Mouse (Mus musculus) right cerebral cortex, postnatal 14 days (tissue): ENCODE measurements at regions not wholly inside any gene's neighbourhood (a gene's known extent, or its start where the extent isn't known, plus 50 kb on each side); places are given as distances from the start of the nearest gene placed in this dataset.

Experiments used
- DNase-seq: peaks from one replicate; pipeline ENCODE4 v3.0.0; 2022

DNA sequence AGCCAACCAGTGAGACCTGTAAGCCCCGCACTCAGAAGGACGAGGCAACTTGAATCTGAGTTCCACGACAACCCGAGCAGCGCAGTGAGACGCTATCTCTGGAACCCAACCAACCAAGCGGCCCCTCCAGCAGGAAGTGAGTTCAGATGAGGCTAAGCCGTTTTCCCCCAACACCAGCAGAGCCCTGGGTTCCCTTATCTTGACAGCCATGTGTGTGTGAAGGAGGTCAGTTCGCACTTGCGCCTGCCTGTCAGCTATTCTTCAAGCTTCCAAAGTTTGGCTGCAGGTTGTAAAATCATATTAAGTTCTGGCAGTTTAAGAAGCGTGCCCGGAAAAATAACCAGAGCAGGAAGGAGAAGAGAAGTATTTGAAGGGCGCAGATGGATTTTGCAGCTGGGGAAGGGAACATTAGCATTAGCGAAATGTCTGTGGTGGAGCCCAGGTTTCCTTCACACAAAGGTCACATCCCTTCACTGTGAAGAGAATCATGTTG is 368.8 kb upstream of the Trib2 start:
- no peak for DNase-seq

DNA sequence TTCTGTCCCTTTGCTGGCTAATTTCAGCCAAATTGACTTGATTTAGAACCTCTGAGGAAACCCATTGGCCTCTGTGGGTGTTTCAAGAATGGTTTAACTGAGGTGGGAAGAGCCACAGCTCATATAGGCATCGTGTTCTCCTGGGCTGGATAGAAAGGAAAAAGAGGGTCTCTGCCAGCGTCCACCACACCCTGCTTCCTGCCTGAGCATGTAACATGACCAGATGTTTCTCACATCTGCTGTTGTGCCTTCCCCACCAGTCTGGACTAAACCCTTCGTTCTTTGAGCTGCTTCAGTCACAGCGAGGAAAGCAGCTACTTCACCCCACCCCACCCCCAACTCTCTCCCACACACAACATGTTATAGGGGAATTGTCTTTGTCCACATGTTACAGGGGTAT is 366.3 kb upstream of the Trib2 start:
- no peak for DNase-seq

DNA sequence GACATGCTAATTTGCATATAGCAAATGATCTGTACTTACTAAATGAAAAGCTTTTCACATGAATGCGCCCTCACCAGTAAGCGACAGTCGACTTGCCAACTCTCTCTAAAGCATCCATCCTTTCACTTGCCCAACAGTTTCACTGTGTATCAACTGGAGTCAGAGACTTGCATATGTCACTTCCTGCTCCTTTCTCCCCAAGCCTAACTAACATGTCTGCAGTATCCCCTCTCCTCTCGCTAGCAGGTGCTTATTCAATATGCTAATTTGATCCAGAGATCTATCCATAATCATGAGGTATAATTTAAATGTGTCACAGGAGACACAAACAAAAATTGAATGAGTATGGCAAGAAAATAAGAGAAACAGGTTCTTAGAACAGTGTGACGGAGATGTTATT is 364.9 kb upstream of the Trib2 start:
- no peak for DNase-seq

DNA sequence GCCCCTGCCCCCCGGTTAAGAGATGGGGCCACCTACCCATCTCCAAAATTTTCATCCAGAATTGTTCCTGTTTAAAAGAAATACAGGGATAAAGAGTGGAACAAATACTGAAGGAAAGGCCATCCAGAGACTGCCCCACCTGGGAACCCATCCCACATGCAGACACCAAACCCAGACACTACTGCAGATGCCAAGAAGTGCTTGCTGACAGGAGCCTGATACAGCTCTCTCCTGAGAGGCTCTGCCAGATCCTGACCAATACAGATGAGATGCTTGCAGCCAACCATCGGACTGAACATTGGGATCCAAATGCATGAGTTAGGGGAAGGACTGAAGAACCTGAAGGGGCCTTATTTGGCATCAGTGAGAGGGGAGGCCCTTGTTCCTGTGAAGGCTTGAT is 363.2 kb upstream of the Trib2 start:
- no peak for DNase-seq

DNA sequence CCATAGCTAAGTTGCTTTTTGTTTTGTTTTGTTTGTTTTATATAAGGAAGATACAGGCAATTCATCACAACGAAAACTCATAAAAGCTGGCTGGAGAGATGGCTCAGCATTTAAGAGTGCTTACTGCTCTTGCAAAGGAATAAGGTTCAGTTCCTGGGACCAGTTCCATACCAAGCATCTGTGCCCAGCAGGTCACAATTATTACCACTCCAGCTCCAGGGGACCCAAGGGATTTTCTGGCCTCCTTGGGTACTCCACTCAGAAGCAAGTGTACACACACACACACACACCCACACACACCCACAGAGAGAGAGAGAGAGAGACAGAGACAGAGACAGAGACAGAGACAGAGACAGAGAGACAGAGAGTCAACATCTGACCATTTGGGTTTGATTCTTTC is 359.6 kb upstream of the Trib2 start:
- DNase-seq = no peak

DNA sequence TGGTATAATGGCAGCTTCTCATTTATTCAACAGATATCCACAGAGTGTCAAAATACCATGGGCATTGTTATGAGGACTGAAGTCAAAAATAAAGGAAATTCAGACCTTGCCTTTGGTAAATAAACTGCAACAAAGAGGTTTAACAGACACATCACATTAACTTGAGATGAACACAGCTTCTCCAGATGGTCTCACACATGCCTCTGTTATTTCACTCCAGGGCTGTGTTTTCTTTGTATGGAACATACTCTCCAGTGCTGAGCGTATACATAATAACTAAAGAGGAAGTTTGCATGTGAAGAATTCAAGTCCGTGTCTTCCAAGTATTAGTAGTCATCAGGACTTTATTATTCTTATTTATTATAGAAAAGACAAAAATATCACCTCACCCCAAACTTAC is 355.5 kb upstream of the Trib2 start:
- DNase-seq = no peak

DNA sequence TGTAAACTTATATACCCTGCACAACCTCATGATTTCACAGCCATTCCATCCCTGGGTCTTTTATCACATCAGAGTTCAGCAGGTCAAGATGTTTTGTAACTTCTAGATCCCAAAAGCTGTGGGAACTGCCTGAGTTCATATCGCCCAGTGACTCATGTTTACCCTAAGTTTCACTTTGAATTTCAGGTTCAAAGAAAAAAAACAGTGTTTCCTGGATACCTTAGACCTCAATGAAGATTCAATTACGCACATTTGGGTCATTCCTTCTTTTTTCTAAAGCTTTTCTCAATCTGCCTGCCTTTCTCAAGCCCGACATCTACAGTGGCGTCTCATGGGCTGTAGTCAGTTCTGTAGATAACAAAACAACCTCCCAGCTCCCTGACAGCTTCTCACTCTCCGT is 354.9 kb upstream of the Trib2 start:
- DNase-seq = no peak

DNA sequence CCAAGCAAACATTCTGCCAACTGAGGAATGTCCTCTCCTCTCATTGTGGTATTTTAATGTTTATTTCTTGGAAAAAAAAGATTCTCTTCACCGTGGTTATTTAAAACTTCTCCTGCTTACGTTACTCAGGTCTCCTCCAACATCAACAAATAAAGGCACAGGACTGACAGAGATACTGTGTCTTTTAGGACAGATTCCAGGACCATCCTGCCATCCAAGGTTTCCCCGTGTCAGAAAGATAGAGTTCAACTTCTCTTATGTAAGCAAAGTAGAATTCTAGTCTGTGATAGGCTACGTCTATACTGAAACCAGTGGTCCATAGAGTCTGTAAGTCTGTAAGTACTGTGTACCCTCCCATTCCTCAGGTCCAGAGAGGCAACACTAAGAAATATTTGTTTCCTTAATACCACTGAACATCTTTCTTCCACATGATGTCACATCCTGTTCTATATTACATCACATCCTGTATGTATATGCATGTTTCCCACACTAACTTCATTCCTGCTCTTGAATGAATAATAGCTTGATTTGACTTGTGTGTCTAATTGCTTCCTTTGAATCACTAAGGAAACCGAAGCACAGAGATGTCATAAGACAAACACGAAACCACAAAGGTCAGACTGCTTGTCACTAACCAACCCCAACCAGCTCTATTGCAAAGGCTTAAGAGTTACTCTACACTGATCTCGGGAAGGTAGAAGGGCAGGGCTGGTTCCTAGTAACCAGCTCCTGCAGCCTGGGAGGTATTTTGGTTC is 353.2 kb upstream of the Trib2 start:
- DNase-seq = no peak

DNA sequence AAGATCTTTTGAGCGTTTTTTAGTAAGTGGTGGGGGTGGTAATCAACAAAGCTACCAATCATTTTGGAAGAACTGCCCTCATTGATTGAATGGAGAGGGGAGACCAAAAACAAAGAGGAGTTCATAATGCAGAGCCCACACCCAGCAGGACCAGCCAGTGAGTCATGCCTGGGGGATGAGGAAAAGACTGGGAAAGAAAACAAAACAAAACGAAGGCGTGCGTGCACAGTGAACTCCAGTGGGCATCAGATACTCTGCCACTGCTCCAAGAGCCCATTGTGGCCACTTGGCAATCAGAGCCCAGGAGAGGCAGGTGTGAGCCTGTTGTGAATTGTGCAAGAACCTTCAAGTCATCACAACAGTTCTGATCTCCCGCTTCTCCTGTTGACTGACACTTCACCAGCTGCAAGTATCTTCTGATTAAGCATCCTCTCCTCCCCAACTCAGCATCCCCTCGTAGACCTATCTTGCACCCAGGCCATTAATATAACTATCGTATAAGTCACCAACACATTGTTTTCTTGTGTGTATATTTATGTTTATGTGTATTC is 351.1 kb upstream of the Trib2 start:
- DNase-seq = no peak

DNA sequence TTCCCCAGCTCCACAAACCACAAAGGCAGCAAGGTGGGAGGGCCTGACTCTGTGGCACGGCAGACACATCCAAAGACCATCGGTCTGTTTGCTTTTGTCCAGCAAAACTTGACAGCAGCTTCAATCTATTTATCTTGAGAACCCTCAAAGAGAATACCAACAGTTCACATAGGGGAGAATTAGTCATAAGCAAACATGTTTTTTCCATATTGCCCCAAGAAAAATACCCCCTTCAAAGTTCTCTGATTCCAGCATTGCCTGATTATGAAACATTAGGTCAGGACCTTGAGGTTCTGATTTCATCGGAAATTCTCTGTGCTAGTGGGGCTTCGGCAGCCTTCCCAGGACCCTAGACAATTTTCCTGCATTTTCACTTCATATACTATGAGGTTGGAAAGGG is 348.4 kb upstream of the Trib2 start:
- DNase-seq = no peak

DNA sequence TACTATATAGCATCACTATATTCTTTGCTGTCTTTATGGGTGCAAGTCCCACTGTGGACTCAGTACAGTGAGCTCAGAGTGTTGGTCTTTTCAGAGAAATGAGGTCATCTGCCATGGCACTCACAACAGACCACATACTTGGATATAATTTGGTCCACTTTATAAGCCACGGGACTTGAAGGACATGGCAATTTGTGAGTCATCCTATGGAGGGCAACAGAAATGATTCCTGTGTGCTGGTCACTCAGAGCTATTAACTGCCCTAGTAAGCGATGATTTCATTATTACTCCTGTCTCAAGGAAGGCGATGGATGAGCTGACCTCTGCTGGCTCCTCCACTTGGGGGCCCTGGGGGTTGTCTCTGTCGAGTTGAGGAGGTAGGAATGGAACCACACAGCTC is 345.2 kb upstream of the Trib2 start:
- DNase-seq = no peak

DNA sequence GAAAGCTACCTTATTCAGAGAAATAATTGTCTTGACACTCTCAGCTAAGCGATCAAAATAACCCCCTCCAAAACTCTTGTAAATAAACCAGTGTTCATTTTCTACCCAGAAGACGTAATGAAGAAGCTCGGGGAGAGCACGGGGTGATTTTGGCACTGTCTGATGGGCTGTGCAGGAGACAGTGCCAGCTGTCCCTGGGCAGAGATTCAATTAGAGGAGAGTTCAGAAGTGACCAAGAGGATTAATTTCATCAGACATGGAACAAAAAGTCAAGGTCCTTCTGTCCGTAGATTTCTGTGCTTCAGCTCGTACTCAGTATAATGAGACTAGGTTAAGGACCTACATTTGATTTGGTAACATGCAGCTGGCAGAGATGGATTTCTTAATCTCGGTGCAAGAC is 341.2 kb upstream of the Trib2 start:
- DNase-seq = no peak

DNA sequence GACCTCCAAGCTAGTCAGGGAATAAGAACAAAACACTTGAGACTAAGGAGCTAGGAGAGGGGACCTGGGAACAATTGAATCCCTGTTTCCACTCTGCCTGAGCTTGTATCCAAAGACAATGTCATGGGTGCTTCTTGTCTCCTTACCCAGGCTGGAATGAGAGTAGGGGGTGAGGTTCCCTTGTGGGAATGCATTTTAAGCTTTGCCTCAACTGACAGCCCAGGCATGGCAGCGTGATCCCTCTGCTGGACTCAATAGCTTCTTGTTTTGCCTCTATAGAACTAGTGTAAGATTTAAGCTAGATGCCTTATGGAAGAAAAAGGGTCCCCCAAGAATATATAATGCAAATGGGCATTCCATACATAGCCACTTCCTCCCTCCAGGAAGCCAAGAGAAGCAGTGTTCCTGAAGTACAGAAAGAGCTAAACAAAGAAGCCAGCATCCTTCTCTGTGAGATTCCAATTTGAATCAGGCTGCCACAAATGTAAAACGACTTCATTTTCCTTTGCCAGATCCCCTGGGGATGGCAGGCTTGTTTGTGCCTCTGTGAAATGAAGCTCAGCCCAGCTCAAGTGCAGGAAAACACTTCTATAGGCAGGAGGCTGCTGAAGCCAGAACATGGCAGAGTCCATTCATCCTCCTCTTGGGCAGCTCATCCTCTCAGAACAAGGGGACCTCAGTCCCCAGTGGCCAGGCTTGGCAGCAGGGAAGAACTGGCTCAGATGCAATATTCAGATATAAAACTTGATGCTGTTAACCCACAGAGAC is 339.3 kb upstream of the Trib2 start:
- no peak for DNase-seq

DNA sequence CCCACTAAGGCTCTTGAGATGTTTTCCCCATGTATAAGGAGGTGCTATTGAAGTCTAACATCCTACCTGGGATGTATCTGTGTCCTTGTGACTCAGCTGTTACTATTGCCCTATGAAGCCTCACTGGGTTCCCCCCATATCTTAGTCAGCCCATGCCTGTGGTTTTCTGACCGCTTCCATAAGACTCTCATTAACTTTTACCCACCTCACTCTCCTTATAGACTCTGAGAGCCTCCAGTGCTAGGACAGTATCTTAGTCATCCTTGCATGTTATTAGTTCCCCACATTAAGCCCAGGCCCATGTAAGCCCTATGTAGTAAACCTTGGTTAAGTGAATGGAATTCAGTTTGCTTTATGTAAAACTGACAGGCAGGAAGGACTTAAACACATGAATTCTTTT is 337.5 kb upstream of the Trib2 start:
- DNase-seq = no peak

DNA sequence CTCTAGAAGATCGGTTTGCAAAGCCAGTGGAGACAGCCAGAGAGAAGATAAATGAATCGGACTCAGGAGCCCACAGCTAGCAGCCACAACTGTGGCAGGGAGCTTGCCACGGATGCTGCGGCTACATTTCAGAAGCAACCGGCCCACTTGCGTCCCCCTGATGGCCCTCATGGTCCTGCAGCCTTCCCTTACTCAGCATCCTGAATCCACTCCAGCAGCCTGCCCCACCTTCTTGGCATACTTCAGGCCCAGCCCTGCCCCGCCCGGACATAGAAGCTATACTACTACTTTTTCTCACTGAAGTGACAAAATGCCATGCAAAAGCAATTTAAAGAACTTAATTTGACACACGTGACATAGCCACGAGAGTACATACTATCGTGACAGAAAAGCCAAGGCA is 335.4 kb upstream of the Trib2 start:
- no peak for DNase-seq

DNA sequence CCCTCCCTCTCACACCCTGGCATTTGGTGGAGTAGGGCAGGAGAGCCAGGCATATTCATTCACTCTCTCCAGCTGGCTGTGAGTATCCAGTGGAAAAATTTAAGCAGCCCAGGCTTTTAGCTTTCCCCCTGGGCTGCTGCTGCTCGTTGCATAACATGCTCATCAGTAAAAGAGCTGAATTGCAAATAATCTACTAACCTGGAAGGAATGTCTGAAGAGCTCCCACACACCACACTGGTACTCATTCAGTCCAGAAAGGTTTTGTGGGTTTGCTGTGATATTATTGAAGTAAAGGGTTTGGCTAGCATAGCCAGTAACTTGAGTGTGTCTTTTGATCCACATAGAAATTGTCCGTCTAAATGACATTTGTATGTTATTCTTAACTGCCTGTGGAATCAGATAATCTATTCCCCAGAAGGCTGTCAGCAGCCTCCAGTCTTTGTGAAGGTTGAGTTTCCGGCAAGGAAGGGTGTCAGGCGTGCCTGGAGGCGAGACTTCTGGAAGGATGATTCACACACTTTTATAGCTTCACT is 334.5 kb upstream of the Trib2 start:
- no peak for DNase-seq

DNA sequence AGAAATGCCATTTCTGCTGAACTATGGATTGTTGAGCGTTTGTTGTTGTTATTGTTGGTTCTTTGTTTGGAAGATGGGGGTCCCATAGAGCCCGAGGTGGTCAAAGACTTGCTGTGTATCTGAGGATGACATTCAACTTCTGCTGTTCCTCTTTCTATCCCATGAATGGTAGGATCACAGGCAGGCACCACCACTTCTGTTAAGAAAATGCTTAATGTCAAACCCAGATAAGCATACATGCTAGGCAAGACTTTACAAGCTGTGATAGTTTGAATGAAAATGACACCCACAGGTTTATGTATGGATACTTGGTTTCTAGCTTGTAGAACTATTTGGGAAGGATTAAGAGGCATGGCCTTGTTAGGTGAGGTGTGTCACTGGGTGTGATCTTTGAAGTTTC is 330.2 kb upstream of the Trib2 start:
- no peak for DNase-seq

DNA sequence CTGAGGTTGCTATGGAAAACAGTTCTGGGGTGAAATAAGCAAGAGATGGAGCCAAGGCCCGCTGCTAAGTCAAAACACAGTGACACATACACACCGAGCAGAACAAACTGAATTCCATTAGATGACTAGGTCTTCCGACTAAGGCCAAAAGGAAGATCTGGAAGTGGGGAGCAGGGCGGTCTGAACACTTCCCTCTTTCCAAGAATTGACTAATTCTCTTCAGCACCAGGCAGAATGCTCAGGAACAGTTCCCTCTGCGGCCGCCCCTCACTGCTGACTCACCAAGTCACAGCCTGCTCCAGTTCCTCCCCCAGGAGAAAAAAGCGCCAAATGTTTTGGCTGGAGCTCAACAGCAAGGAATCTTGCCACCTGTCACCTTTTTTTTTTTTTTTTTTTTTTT is 328.9 kb upstream of the Trib2 start:
- DNase-seq = peak; percentile 41

DNA sequence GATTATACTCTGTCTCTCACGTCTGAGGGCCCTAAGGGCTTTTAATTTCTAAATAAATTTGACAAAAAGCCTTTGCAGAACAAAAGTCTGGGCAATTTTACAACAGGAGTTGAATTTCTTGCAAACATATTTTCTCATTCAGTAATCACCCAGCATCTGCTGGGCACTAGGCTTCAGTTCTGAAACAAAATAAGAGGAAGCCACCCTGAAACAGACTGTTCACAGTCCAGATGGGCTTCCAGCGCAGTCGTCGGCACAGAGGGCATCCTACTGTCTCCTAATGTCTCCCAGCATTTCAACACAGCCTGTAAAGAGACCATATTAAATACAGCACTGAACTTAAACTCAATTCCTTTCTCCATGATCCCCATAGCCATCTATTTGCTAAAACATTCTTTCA is 324.5 kb upstream of the Trib2 start:
- DNase-seq = no peak

DNA sequence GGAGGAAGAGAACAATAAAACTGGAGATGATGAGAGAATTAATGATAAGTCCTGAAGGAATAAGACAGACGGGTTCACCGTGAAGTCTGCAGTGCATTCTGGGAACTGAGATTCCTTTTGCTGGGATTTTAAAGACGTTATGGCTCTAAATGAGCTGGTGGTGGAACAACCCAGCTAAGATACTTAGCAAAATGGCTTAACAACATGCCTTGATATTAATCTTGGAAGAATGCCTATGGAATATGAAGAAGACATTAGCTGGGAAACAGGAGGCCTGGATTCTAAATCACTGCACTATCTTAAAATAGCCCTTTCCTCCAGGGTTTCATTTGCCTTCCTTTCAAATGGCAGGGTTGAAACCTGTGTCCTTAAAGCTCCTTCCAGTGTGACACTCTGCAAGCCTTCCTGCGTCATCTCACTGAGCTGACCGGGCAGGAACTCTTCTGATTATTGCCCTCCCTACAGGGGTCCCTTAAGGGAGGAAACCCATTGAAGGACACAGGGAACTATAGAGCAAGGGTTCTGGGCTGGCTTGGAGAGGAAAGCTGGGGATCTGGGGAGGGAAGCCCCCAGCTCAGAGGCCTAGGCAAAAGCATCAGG is 323.9 kb upstream of the Trib2 start:
- no peak for DNase-seq

DNA sequence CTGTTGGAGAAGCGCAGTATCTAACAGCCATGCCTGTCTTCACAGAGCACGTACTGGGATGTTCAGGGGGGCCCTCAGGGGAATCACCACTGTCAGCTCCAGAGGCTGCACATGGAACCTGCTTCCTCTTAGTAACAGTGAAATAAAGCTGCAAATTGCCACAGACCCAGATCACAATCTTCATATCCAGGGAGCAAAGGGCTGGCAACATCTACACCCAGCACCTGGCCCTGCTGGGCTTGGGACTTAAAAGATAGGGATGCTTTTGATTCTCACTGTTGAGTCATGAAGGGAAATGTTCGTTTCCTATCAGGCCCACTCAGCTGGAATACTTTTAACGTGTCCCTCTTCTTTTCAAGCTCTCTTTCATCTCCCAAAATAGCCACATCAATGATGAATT is 322.4 kb upstream of the Trib2 start:
- DNase-seq = no peak

DNA sequence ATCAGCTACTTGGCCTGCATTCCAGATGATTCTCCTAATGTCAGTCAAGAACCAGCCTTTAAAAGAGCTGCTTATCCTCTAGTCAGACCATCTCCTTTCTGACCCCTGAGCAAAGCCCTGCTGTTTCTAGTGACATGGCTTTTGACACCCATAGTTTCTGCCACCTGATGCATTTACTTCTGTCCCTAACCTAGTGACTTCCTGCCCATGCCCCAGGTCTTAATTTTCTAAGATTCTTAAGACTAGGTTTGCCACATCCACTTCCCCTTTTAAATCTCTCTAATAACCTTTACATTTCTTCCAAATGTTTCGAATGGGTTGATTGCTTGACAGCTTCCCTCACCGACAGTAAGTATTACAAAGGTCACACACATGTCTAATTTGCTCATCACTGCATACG is 321.1 kb upstream of the Trib2 start:
- DNase-seq = no peak

DNA sequence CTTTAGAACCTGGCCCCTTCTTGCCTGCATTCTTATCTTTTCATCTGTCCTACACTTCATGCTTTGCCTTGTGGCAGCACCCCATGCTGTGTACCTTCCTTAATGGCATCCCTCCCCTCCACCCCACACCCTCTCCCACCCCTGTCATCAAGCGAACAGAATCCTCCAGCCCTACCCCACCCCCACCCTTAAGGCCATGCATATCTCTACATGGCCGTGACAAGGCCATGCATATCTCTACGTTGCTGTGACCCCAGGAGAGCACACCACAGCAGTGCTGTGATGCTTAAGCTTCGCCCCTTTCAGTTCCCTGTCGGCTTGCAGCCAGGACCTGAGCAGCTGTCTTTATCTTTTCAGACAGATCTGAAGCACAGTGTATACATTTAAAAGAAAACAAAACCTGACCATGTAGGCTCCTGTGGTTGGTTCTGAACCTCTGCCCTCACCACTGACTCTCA is 319.5 kb upstream of the Trib2 start:
- DNase-seq = no peak
